Mouse (Mus musculus): Measurements from ENCODE around the gene Acan.

The Acan gene

DNA sequence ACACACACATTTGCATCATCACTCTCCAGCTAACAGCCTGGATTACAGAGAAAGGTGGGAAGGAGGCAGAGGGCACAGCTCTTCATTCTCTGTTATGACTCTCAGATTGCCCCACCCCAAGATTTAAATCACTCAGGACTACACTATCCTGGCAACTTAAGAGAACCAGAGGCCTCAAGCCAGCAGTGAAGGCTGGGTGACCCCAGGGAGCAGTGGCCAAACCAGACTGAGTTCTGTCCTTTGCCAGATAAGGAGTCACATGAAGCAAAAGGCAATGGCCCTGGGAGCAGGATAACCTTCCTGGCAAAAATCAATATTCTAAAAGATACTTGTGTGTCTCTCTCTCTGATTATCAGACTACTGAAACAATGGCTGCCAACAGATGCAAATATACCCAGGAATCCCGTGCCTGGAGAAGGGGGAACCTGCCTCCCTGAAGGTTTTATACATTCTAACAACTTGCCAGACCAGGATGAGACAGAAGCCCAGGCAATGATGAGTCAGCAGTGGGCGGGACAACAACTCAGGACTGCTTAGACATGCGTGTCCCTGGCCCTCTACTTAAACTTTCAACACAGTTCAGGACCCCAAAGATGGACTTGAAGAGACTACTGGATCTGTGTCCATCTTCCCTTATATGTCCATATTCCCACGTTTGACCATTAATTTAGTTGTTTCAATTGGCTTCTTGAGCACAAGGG is 86.8 kb downstream of the Acan start:
- no peak for DNase-seq (ENCODE audit: low spot score)

DNA sequence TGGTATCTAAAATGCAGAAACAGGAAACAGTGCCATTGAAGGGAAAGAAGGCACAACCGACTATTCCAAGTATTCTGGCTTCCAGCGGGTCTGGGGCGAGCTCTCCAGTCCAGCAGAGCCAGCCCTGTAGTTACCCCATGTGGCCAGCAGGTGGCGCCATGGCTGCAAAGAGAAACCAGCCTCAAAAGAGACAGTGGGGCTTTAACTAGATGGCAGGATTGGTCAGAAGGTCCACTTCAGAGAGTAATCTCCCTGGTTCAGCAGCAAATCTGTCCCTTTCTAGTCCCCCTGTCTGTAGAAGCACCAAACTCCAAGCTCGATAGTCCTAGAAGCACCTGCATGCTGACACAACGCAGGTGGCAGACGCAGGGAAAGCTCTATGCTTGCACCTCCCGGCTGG is 87.6 kb downstream of the Acan start:
- peak; percentile 76 for DNase-seq (ENCODE audit: low spot score)

DNA sequence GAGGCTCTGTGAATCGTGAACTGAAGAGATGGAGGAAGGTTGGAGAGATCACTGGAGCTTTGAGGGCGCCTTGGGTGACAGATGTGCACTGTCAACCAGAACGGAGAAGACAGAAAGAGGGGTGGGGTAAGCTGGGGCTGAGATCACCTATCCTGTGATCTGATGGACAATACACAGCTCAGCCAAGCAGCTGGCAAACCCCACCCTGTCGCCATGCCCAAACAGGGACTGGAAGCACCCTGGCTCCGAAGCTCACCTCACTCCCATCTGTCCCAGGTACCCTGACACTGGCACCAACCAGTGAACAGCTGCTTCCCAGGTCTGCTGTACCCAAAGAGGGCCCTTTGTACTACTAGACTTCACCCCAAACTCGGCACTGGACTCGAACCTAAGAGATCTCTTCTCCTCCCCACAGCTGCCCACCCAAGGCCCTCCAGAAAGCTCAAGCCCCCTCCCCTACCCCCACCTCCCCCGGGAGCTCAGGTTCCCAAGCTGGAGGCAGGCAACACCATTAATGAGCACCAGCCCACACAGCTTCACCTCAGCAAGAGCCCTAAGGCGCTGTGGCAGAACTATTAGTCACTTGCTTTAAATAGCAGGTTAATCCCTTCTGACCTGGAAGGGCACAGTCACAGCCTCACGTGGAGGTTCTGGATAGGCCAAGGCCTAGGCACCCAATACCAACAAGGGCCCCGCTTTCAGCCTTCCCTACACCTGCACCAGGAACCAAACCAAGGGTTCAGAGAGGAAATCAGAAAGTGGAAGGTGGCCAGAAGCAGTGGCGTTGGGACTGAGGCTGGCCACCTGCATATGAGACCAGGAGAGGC is 93.9 kb downstream of the Acan start:
- no peak for DNase-seq (ENCODE audit: low spot score)

- peak; percentile 48 for DNase-seq (ENCODE audit: low spot score)
Measured at GRCm38 (mm10) chr7:79147931-79148653, 94.8 kb downstream of the Acan start.

- peak; percentile 93 for DNase-seq (ENCODE audit: low spot score)
Measured at GRCm38 (mm10) chr7:79148711-79149266, 95.5 kb downstream of the Acan start, which contains the start of gene Mfge8. Mfge8 (minus strand) TSS chr7:79149060.

GRCm38 (mm10) chr7:79149522-79149921 is 96.2 kb downstream of the Acan start:
- DNase-seq (ENCODE audit: low spot score) = peak; percentile 18

DNA sequence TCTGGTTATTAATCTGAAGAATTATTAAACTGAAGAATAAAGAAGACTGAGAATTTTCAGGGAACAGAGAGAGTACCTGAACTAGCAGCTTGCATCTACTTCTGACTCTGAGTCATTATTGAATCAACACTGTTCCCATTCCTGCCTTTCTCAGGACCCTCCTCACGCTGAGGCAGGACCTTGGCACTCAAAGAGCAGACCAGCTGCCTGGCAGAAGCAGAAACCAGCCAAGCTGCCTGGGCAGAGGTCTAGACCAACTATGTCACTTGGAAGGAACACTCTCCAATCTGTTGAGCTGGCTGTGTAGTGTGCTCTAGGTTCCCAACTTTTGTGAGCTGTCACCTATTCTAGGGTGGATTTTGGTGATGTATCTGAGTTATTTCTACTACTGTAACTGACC is 106.1 kb downstream of the Acan start:
- DNase-seq (ENCODE audit: low spot score) = no peak

Measured in lung, postnatal 25 days (tissue).